Mouse (Mus musculus) heart, adult 11 months (tissue): ENCODE measurements around the gene Lins1.

ENCODE experiments used
- DNase-seq: peaks from one replicate; pipeline ENCODE4 v3.0.0; 2022

Lins1 gene

DNA sequence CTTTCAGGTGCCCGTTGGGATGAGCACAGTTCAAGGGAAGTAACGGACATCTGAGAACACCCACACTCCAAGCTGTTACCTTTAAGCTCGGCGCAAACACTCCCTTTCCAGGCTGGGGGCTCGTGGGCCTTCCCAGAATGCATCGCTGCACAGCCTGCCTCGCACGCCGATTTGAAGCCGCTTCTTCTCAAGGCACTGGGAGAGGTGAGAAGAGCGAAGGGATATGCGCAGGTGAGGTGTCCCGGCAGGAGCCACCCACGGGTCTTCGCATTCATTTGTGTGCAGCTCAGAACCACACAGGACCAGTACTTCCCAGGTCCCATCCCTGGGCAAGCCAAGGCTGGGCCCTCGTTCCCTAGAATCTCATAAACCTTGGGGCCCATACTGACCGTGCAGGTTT is 43.7 kb downstream of the Lins1 start:
- no peak for DNase-seq

DNA sequence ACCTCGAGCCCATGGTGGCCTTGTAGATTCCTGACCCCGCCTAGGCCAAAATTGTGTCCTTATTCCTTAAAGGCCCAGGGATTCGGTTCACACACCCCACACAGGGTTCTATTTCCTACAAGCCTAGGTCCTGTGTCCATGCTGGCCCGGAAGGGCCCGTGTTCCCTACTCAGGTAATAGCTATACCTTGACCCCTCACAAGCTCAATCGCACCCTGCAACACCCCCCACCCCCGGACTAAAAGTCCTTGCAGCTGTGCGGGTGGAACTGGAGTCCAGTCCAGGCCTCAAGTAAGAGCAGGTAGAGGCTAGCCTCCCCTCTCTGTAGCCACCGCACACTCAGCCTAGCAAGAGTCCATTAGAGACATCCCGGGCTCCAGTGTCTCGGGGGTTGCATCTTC is 44.2 kb downstream of the Lins1 start:
- DNase-seq, result peak; percentile 82

DNA sequence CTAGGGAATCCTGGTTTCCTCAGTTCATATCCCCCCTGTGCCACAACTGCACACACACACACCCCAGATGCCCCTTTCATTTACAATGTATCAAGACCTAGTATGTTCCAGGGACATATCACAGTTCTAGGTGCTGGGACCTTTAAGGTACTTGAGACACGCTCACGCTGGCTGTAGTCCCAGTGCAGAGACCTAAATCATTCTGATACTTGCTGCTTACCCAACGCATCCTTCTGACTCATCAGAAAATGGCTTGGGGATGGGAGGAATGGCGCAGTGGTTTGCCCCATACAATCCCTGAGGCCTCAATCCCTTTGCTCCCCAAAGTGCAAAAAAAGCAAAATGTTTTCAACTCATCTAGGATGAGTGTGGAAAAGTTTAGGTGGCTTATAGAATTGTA is 44.8 kb downstream of the Lins1 start:
- DNase-seq, result no peak

DNA sequence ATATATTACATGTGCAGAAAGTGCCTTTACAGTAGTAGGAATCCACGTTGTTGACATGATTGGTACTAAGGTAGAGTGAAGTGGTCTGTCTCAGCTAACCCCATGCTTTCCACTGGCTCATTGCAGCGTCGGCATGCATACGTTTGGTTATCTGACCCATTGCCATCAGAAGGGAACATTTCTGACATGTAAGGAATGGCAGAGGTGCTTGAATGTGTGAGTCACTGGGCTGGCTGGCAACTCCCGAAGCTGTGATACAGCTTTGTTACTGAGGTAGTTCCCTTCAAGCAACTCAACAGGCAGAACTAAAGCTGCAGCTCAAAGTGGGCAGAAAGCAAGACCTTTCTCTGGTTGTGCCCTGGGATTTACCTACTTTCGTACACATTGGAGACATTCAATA is 45.3 kb downstream of the Lins1 start:
- DNase-seq, result no peak

DNA sequence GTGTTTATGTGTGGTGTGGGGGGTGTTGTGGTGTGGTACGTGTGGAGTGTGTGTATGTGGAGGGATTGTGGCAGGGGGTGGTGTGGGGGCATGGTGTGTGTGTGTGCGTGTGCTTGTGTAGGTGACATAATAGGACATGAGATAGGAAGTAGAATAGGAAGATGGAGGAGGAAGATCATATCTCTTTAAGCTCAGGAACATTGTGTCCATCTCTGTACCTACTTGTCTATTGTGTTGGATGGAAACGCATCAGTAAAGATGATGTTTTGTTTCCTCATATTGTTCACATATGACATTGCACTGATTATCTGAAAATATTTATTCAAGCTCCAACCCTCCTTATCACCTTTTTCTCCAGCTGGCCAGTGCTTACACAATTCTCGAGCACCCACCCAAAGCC is 47.7 kb downstream of the Lins1 start:
- DNase-seq, result no peak

DNA sequence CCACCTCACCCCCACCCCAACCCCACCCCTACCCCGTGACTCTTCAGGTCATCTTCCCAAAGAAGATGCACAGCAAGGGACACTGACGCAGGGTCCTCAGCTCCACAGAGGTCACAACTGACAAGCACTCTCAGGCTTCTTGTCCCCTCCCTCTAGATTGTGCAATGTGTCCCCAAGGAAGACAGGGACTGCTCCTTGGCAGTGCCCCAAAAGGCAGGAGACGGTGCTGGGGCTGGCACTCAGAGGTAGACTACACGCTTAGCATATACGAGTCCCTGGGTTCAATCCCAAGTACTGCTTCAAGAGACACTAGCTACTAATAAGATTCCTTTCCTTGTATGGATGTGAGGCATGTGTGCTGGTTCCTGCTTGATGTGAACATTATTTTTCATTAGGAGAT is 51.3 kb downstream of the Lins1 start:
- no peak for DNase-seq

DNA sequence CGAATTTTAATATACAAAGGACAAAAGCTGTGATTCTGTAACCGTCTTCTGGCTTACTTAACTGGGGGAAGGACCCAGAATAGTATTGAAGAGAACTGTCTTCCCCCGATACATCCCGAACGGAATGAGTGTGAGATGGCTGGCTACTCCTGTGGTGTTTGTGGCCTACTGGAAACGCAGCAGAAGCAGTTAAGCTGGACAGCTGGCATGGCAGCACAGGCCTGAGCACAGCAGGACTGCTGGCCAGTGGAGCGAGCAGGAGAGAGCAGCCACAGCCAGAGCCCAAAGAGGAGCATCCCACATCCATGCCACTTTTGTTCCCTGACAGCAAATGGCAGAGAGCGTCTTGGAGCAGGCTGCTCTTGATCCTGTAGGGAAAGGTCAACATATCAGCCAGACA is 51.7 kb downstream of the Lins1 start:
- no peak for DNase-seq

DNA sequence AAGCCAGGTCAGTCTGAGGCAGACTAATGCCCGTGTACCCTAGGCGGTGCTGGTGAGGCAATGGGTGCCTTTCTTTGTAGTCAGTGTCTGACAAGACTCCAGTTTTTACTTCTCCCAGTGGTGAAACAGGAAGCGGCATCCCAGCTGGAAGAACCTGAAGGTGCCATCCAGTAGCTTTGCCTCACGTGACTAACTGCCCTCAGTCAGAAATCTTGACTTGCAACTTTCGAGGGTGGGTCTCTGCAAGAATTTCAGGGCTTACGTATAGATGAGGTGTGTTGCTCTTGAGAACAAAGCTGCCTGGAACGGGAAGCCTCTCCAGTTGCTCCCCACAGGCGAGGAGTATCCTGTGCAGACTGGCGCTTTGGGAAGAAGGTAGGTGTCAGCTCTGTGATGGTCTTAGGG is 53.7 kb downstream of the Lins1 start, which contains the start of gene Cers3:
Gene Cers3, plus strand, starts transcription at position 128 of the 405 bp plus-strand sequence.
- peak; percentile 78 for DNase-seq

DNA sequence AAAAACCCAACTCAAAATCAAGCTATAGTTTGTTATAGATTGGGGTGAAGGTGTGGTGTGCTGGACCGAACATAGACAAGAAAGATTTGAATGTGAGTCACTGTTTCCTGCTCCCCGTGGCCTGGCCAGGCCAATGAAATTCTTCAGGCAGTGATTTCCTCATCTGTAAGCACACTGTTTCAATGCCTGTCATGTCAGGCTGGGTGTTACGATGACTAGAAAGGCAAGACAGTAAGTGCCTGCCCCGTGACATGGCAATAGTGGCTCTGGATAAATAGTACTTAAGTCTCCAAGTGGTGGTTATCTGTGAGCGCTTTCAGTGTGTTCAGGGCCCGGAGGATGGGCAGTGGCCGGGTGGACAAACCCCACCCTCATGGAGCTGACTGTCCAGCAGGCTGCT is 57.3 kb downstream of the Lins1 start:
- peak; percentile 80 for DNase-seq

DNA sequence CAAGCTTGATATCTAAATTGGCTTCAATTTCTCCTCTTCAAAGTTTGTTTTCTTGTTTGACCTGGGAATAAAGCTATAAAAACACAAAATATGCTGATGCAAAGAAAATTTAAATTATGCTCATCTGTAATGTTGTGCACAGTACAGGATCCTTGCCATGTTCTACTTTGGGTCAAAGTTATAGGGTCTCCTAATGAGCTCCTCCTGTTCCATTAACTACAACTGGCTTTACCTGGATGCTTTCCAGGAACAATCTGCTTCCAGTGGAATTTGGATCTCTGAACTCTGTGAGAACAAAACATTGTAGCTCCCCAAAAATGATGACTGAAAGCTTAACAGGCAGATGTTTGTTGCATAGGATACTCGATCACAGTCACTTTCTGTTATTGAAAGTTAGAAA is 60.3 kb downstream of the Lins1 start:
- peak; percentile 23 for DNase-seq

DNA sequence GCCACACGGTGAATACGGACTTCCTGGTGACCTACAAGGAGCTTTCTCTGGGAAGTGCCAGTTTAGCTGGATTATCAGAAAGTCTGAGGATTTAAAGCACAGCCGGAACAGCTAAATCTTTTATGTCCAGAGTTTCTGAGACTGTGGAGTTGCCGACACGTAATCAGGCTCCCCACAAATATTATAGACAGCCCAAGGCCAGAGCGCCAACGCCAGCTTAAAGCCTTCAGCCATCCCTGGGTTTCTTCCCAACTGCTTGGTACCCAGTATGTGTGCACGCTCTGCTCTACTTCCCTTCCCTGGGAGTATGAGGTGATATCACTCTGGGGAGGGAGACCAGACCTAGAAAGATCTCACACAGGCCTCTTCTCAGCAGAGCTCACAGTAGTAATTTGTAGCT is 64.1 kb downstream of the Lins1 start:
- no peak for DNase-seq

DNA sequence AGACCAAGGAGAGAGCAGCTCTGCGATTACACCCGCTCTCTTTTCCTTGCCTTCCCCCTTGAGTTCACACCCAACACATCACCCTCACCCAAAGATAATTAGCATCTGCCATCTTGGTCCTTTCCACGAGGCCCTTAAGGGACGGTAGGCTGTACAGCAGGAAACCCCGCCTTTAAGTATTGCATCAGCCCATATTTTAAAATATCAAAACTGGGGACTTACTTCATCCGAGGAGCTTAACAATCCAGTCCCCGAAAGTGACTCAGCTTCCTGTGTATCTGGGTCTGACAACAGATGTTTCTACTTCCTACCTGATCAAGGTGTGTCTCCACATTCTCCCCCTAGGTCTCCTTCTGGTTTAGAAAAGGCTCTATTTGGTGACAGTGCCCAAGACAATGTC is 65.9 kb downstream of the Lins1 start:
- DNase-seq, result peak; percentile 36
